Mouse (Mus musculus) fat pad, adult 2 months (tissue): ENCODE measurements around the gene Tmbim1.

ENCODE experiments used
- DNase-seq: peaks from one replicate; pipeline ENCODE4 v3.0.0-alpha.2; 2011; ENCODE audit warnings: low read depth, low spot score; ENCODE audit errors: extremely low read depth

Gene Tmbim1

DNA sequence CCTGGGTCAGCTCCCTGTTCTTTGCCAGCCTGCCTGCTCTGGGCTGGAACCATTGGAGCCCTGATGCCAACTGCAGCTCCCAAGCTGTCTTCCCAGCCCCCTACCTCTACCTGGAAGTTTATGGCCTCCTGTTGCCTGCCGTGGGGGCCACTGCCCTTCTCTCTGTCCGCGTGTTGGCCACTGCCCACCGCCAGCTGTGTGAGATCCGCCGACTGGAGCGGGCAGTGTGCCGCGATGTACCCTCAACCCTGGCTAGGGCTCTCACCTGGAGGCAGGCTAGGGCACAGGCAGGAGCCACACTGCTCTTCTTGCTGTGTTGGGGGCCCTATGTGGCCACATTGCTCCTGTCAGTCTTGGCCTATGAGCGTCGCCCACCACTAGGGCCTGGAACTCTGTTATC lies 26.4 kb downstream of the Tmbim1 start:
- no peak for DNase-seq

DNA sequence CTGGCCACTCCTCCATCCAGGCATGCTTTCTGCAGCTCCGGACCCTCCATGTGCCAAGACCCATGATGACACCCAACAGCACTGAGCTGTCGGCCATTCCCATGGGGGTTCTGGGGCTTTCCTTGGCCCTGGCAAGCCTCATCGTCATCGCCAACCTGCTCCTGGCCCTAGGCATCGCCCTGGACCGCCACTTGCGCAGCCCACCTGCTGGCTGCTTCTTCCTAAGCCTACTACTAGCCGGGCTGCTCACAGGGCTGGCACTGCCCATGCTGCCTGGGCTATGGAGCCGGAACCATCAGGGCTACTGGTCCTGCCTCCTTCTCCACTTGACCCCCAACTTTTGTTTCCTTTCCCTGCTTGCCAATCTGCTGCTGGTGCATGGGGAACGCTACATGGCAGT lies 26.9 kb downstream of the Tmbim1 start, which contains the start of gene Gpbar1:
Gene Gpbar1, plus strand, starts transcription at position 13 of the 400 bp plus-strand sequence.
- no peak for DNase-seq

DNA sequence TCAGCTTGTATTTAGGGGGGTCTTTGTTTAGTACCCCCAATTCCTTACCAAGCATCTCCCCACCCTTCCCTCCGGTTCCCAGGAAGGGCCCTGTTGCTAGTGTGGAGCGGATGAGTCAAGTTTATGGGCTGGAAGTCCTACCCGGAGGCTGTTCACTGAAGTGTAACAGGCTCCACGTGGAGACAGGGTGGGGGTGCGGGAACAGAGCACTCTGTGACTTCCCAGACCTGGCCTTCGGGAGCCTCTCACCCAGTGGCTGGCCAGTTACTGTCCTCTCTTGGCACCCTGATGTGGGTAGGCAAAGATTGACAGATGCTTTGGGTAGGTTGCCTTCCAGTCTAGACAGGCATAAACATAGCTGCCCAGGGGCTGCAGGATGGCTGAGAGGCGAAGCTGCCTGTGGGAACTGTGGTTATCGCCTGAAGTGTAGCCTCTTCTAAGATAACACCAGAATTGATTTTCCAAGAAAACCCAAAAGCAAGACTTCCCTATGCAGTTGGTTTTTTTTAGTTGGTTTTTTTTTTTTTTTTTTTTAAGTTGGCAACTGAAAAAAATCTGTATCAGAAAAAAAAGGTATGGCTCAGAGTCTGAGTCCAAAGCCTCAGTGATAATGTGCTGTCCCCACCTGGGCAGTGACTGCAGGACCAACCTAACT lies 27.4 kb downstream of the Tmbim1 start:
- DNase-seq, result no peak

DNA sequence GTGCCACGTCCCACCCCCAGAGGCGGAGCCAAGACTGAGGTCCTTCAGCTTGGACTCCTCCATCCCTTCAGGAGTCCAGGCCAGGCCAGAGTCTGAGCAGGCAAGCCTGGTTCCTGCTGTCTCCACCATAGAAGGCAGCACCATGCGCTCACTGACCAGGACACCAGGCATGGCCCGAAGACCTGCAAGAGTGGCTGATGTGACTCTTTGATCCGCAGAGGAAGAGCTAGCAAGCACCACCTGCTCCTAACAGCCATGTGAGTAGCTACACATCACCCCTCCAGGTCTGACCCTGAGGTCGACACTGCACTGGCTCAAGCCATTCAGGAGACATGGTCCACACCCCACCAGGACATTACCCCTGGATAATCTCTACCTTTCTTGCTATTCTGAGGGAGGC lies 28.4 kb downstream of the Tmbim1 start:
- no peak for DNase-seq

DNA sequence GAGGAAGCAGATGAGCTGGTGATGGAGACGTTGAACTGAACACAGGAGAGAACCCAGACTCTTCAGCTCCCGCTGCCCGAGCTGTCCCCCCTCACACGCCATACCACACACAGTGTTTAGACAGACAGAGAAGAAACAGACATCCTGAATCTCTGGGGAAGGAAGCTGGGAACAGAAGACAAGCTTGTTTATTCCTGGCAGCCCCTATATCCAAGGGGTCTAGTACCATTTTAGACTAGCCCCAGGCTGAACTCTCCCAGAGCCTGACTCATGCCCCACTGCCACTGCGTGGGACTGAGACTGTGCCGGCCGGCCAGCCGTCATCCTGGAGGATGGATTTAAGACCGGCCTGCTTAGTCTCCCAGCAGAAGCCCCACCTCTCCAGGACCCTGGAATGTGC lies 30.4 kb downstream of the Tmbim1 start:
- no peak for DNase-seq

DNA sequence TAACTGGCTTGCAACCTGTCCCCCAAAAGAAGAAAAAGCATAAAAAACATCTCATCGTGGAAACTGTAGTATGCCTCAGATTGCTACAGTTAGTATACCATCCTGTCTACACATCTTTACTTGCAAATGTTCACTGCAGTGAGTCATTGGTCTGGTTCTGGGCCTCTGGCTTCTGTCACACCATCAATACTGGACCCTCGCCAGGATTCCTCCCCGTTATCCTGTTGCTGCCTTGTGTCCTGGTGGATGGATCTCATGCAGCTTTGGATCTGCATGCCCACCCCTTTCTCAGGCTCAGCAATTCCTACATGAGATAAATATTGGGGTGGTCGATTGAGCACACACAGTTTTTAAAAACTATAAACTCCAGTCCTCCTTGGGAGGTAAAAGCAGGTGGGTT lies 33.8 kb downstream of the Tmbim1 start:
- DNase-seq, result no peak

DNA sequence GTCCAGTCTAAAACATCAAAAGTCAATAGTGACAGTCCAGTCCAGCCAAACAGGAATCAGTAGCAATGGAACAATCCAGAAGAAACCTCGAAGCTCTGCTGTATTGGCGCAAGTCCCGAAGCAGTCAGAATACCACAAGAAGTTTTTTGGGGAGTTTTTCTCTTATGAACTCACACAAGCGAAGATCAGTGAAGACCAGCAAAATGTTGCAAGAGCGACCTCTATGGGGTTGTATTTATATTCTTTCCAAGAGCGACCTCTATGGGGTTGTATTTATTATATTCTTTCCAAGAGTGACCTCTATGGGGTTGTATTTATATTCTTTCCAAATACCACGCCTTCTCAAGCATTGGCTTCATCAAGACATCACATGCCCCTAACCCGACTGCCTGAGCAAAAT lies 36.7 kb downstream of the Tmbim1 start:
- no peak for DNase-seq

DNA sequence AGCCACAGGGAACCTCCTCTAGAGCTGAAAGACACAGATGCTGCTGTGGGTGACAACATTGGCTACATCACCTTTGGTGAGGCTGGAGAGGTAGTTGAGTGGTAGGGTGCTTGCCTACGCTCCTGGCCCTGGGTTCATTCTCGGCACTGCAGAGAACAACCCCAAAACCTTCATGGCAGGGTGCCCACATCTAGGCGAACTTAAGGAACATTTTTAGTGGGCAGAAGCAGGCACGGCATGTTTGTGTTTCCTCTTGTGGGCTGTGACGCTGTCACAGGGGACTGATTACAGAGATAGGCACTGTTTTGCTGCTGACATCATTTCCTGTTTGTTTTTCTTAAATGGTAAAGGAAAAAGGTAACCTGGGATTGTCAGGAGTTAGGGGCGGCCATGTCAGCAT lies 42.9 kb downstream of the Tmbim1 start:
- no peak for DNase-seq

DNA sequence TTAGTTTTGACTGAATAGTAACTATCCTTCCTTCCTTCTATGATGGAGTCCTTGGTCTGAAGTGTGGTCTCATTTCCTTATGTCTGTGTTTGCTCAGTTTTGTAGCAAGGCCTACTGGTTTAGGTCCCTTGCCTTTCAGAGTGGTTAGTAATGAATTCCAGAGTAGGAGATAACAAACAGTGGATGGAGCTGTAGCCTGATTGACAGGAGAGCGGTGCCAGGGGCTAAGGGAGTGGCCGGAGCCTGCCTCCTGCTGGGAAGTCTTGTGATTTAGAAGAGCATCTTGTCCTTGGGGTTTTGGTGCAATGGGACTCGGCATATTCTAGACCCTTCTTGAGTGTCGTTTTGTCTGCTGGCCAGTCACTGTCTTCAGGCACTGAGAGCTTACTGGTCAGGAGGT lies 48.6 kb downstream of the Tmbim1 start:
- DNase-seq, result no peak

DNA sequence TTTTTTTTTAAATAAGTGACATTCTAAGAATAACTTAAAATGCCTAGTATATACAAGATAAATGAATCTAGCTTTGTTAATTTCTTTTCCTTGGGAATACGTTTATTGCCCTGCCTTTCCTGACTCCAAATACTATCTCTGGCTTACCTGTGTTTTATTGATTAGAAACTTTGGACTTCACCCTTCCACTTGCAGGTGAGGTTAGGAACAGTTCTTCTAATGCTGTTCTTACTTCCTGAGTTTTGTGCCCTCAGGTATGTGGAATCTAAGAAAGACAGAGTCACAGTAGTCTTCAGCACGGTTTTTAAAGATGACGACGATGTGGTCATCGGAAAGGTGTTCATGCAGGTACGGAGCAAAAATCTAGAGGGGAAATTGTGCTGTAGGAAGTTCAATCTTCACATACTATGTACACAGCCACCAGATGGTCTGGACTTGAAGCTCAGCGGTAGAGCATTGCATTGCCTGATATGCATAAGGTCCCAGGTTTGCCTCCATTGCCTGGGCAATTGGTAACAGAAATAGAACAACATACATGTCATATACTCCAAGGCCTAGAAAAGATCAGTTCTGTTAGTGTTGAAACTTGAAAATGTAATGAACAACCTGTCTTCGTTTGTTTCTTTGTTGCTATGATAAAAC lies 49.6 kb downstream of the Tmbim1 start:
- no peak for DNase-seq

DNA sequence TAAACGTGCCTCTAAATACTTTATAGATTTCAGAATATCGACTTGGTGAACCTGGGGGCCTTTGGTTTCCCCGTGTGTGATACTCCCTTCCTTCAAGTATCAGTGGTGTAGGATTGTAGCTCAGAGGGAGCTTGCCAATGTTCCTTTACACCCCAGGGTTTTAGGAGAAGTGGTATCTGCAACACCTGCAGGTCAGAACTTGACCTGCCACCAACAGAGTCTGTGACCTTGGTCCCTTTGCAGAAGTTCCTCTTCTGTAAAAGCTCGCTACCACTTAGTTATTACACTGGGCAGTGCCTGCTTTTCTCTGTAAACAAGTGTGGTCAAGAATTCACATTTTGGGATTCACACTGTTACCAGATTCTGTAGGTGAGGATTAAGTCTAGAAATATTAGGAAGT lies 55.3 kb downstream of the Tmbim1 start:
- no peak for DNase-seq

DNA sequence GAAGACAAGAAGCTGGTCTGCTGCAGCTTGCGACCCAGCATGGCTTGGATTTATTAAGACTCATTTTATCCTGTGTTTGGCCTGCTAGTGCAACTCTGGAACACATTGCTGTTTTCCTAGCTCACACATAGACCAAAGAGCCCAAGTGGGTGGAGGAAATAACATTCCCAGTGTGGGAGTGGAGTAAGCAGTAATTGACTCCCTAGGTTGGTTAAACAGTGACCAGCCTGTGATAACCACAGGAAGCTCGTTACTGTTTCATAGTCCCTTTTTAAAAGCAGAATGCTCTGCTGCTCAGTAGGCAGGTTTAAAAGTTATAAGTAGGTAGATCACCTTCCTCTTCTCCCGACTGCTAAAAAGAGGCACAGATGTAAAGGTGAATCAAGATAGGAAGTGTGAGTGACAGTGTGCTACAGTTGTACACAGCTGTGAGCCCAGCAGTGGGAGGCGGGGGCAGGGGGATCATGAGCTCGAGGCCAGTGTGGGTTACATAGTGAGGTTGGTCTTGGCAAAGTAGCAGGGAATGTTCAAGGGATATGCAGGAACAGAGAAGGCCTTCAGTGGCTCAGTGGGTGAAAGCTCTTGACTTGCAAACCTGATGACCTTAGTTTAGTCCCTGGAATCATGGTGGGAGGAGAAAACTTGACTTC lies 56.0 kb downstream of the Tmbim1 start:
- peak; percentile 39 for DNase-seq

DNA sequence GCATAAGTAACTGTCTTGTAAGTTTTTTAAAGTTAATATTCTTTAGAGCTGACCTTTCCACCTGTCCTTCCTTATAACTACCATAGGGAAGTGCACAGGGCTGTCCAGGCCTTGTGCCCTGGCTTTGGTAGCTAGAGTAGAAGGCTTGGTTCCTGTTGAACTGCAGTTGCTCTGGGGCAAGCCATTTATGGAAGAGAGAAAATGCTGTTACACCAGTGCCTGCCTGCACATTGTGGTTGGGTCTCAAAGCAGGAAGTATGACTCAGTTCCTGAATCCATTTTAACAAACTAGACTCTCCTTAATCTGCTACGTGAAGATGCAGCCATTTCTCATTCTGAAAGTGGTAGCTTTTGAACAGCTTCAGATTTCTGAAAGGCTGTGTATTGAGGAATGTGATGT lies 56.6 kb downstream of the Tmbim1 start:
- no peak for DNase-seq

DNA sequence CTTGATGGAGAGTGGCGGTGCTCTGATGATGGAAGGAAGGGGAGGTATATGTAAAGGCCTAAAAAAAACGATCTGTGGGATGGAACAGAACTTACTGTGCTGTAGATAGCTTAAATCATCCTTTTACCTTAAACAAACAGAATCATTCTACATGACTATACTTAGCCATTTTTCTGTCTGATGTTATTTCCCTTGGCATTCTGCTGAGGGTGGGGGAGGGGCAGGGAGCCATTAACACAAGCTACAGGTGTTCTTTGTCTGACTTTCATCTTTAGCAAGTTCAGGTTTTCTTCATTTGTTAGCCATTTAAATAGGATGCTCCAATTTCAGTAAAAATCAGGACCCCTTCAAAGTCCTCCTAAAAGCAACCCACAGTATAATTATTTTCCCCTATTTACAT lies 59.9 kb downstream of the Tmbim1 start:
- no peak for DNase-seq

DNA sequence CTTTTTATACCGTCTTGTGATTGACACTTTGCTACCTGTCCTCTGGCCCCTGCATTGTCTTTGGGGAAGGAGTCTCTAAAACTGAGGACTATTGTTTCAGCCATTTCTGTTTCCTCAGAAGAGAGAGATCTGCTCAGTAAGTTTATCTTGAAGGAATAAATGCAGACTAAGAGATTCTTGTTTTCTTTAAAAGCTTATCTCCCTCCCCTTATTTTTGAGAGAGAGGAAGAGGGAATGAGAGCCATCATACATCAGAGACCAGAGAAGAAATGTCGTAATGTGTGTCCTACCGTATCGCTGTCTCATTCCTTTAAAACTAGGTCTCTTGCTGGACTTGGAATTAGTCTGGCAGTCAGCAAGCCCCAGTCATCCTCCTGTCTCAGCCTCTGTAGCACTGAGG lies 64.6 kb downstream of the Tmbim1 start:
- DNase-seq, result no peak

DNA sequence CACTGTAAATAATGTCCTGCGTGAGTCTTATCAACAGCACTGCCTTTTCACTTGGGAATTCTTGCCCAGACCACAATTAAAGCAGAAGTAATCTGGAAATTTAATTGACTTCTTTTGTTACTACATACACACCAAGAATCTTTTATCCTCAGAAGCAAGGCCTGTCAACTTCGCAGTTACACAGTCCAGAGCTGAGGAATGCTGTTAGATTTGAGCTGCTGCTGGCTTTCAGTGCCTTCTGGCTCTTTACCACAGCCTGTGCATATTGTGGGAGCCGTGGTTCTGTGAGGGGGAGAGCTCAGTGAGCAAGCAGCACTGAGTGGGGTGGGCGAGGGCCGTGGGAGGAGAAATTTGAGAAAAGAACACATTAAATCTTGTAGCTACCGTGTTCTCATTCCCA lies 65.1 kb downstream of the Tmbim1 start:
- DNase-seq, result no peak

DNA sequence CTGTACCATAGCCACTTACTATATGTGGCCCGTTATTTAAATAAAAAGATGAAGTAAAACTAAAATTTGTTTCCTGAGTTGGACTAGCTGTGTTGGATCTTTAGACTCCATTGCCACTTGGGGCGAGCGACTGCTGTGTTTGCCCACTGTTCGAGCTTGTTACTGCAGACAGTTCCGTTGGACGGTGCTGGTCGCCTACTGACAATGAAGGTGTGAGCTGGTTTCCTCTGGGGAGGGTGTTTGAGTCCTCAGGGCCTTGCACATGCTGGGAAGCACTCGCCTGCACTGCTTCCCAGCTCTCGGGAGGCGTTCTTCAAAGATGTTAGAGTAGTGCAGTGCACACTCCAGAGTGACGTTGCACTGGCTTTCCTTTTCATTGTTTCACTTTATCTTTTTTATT lies 65.8 kb downstream of the Tmbim1 start:
- DNase-seq, result no peak

DNA sequence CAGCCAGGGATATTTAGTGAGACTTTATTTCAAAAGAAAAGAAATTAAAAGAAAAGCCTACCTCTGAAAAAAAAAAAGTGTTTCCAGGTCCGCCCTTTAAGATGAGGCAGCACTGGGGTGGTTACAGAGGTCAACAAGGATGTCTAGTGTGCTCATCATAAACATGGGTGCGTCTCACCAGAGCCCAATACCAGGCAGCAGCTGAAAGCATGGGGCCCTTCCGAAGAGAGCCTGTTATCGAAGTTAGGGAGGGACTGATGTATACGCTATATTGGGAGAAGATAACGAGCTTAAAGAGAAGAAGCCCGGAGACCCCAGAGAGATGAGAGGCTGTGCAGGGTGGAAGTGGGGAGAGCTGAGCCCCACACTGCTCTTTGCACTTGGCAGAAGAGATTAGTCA lies 66.3 kb downstream of the Tmbim1 start:
- no peak for DNase-seq
